Mouse (Mus musculus) megakaryocyte, embryonic 14.5 days (primary cell): ENCODE results near the gene Cyb561.

Experiments used
- FLI1 ChIP-seq: IDR thresholded peaks from 2 replicates; pipeline ENCODE4 v1.6.1; 2012; ENCODE audit warnings: low read length, inconsistent platforms, mixed read lengths
- GATA1 ChIP-seq: IDR thresholded peaks from 3 replicates; pipeline ENCODE4 v1.6.1; 2012; ENCODE audit warnings: mixed read lengths, low read length, inconsistent platforms, borderline replicate concordance

- TF ChIP-seq GATA1 (no peak), FLI1 (no peak)
Measured at GRCm38 (mm10) chr11:105944126-105944621, 9.0 kb downstream of the Cyb561 start.
